Mouse (Mus musculus): ENCODE data around the gene Ankrd33b.

DNA sequence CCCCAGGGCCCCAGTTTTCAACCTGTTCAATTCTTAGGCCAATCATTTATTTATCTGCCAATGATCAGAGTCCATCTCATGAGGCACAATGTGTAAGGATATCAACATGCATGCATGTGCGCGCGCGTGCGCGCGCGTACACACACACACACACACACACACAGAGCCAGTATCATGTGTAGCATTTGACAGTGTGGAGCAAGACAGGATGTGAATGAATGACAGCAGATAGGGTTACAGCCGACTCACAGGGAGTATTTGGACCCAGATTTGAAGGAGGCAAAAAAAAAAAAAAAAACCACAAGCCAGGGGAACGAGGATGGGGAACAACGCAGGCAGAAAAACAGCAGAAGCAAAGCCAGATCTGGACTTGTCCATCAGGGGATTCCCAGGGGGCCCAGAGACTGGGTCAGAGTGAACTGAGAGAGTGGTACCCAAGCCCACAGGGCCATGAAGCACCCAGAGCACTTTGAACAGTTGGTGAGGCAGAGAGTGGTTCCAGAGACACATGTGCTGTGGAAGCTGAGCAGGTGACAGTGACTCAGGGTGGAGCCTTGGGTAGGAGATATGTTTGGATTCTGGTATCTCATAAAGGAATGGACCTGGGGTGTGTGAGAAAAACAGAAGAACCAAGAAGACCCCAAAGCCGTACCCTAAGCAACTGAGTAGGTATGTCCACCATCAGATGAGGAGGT lies 41.7 kb downstream of the Ankrd33b start:
- TF ChIP-seq TAL1 (IDR thresholded peaks at IDR 0.05; ENCODE audit: low read length) (no peak), GATA1 (IDR thresholded peaks at IDR 0.05; ENCODE audit: low read length) (no peak)
